Mouse (Mus musculus) midbrain, postnatal 0 days (tissue): ENCODE measurements at regions not wholly inside any gene's neighbourhood (a gene's known extent, or its start where the extent isn't known, plus 50 kb on each side); places are given as distances from the start of the nearest gene placed in this dataset.

Source experiments
- ATAC-seq: fragments of 200-750 bp; cut with Nextera tagmentation; 2 replicates; pipeline ENCODE4 v1.8.0; 2017; ENCODE audit warnings: moderate number of reproducible peaks, mild to moderate bottlenecking, moderate TSS enrichment, moderate library complexity; ENCODE audit not compliant: low FRiP score
- DNase-seq: peaks from one replicate; pipeline ENCODE4 v3.0.0-alpha.2; 2015; ENCODE audit warnings: low spot score
- H3K27ac ChIP-seq: fragments of 300-500 bp; sonication (generic); 2 replicates; pipeline ENCODE4 v1.5.1; 2014; ENCODE audit warnings: low read depth, mild to moderate bottlenecking, low read length, mixed read lengths
- H3K27me3 ChIP-seq: fragments of 300-500 bp; sonication (generic); 2 replicates; pipeline ENCODE4 v1.6.1; 2014; ENCODE audit warnings: low read length, control low read depth, mixed read lengths; ENCODE audit not compliant: insufficient read depth
- H3K36me3 ChIP-seq: fragments of 300-500 bp; sonication (generic); 2 replicates; pipeline ENCODE4 v1.6.1; 2014; ENCODE audit warnings: low read length, control low read depth, mixed read lengths; ENCODE audit not compliant: insufficient read depth
- H3K4me1 ChIP-seq: fragments of 300-500 bp; sonication (generic); 2 replicates; pipeline ENCODE4 v1.6.1; 2014; ENCODE audit warnings: mild to moderate bottlenecking, control low read depth, antibody characterized with exemption, low read length, mixed read lengths; ENCODE audit not compliant: insufficient read depth
- H3K4me2 ChIP-seq: fragments of 300-500 bp; sonication (generic); 2 replicates; pipeline ENCODE4 v1.6.1; 2014; ENCODE audit warnings: low read depth, mild to moderate bottlenecking, low read length, mixed read lengths; ENCODE audit not compliant: poor library complexity, severe bottlenecking
- H3K4me3 ChIP-seq: fragments of 300-500 bp; sonication (generic); 2 replicates; pipeline ENCODE4 v1.5.1; 2014; ENCODE audit warnings: low read depth, mild to moderate bottlenecking, low read length, moderate library complexity
- H3K9ac ChIP-seq: fragments of 300-500 bp; sonication (generic); replicated peaks from 2 replicates; pipeline ENCODE4 v1.6.1; 2014; ENCODE audit warnings: mild to moderate bottlenecking, low read length, moderate library complexity, mixed read lengths; ENCODE audit not compliant: poor library complexity, severe bottlenecking
- H3K9me3 ChIP-seq: fragments of 300-500 bp; sonication (generic); 2 replicates; pipeline ENCODE4 v1.6.1; 2016; ENCODE audit warnings: low read length, control low read depth
- CTCF ChIP-seq: IDR thresholded peaks from 2 replicates; pipeline ENCODE4 v1.5.1; 2016; ENCODE audit warnings: antibody characterized with exemption, mild to moderate bottlenecking
- WGBS: fragments of 180-500 bp; shearing (Covaris S2); extraction: QIAGEN DNeasy Blood & Tissue Kit; methylation state at CpG from one replicate; pipeline ENCODE4 v1.1.7; 2014; 5-methylcytosine and 5-hydroxymethylcytosine counted together

- Histone ChIP-seq H3K27ac (no peak overlapping the region), H3K9ac (no peak overlapping the region), H3K9me3 (no peaks in the 10 kb centered on the region), H3K4me3 (no peak overlapping the region), H3K27me3 (no peaks in the 10 kb centered on the region), H3K4me2 (no peak overlapping the region), H3K4me1 (no peaks in the 10 kb centered on the region), H3K36me3 (no peaks in the 10 kb centered on the region)
- TF ChIP-seq CTCF: no peak
- ATAC-seq (no peak), DNase-seq (no peak)
- WGBS: 36% methylated on average over 6 of the region's 6 CpGs
Observed at GRCm38 (mm10) chr2:115455593-115455992, 125.9 kb upstream of the BC052040 start.

- no peaks in the 10 kb centered on the region for H3K9me3 ChIP-seq
- no peak overlapping the region for H3K27ac ChIP-seq
- H3K36me3 ChIP-seq: no peaks in the 10 kb centered on the region
- 73% methylated on average over 5 of the region's 5 CpGs for WGBS
- no peak for TF ChIP-seq CTCF
- no peaks in the 10 kb centered on the region for H3K27me3 ChIP-seq
- ATAC-seq (no peak), DNase-seq (no peak)
- no peaks in the 10 kb centered on the region for H3K4me1 ChIP-seq
- no peak overlapping the region for H3K4me3 ChIP-seq
- H3K4me2 ChIP-seq: no peak overlapping the region
- no peak overlapping the region for H3K9ac ChIP-seq
Observed at GRCm38 (mm10) chr2:115456372-115457022, 125.0 kb upstream of the BC052040 start.

GRCm38 (mm10) chr2:115460028-115460881, 121.3 kb upstream of the BC052040 start:
- ATAC-seq (no peak), DNase-seq (no peak)
- TF ChIP-seq CTCF: no peak
- Histone ChIP-seq H3K4me1 (no peaks in the 10 kb centered on the region), H3K4me3 (no peak overlapping the region), H3K36me3 (no peaks in the 10 kb centered on the region), H3K27me3 (no peaks in the 10 kb centered on the region), H3K9ac (no peak overlapping the region), H3K4me2 (no peak overlapping the region), H3K27ac (no peak overlapping the region), H3K9me3 (no peaks in the 10 kb centered on the region)
- whole genome bisulfite sequencing: 44% methylated on average over 5 of the region's 5 CpGs

- ATAC-seq (no peak), DNase-seq (no peak)
- WGBS: 32% methylated on average over 1 of the region's 1 CpGs
Observed at GRCm38 (mm10) chr2:115460882-115461151, 120.7 kb upstream of the BC052040 start.

GRCm38 (mm10) chr2:115466170-115466569, 115.3 kb upstream of the BC052040 start:
- DNase-seq (no peak), ATAC-seq (no peak)
- Histone ChIP-seq H3K27ac (no peak overlapping the region), H3K9me3 (no peaks in the 10 kb centered on the region), H3K27me3 (no peaks in the 10 kb centered on the region), H3K4me3 (no peak overlapping the region), H3K9ac (no peak overlapping the region), H3K4me1 (no peaks in the 10 kb centered on the region), H3K4me2 (no peak overlapping the region), H3K36me3 (no peaks in the 10 kb centered on the region)
- TF ChIP-seq CTCF: no peak
- WGBS: 53% methylated on average over 4 of the region's 4 CpGs

More at GRCm38 (mm10) chr2:115460882-115461151, 120.7 kb upstream of the BC052040 start:
- H3K27ac ChIP-seq: no peak overlapping the region
- no peaks in the 10 kb centered on the region for H3K9me3 ChIP-seq
- H3K4me3 ChIP-seq: no peak overlapping the region
- H3K4me2 ChIP-seq: no peak overlapping the region
- no peak overlapping the region for H3K9ac ChIP-seq
- TF ChIP-seq CTCF: no peak
- H3K36me3 ChIP-seq: no peaks in the 10 kb centered on the region
- no peaks in the 10 kb centered on the region for H3K27me3 ChIP-seq
- no peaks in the 10 kb centered on the region for H3K4me1 ChIP-seq

GRCm38 (mm10) chr2:115467107-115467745, 114.3 kb upstream of the BC052040 start:
- TF ChIP-seq CTCF: no peak
- 91% methylated on average over 11 of the region's 11 CpGs for WGBS
- Histone ChIP-seq H3K36me3 (no peaks in the 10 kb centered on the region), H3K27me3 (no peaks in the 10 kb centered on the region), H3K4me2 (no peak overlapping the region), H3K27ac (no peak overlapping the region), H3K9me3 (no peaks in the 10 kb centered on the region), H3K4me3 (no peak overlapping the region), H3K9ac (no peak overlapping the region), H3K4me1 (no peaks in the 10 kb centered on the region)
- DNase-seq: no peak
- ATAC-seq: no peak
